Mouse (Mus musculus) T-cell, adult 2 months (primary cell): ENCODE measurements around the gene Rap1gap.

ENCODE experiments used
- DNase-seq: peaks from one replicate; pipeline ENCODE4 v3.0.0; 2022; ENCODE audit warnings: low spot score

Gene Rap1gap

GRCm38 (mm10) chr4:137695300-137695699 lies 30.8 kb downstream of the Rap1gap start:
- no peak for DNase-seq

GRCm38 (mm10) chr4:137695900-137696299 lies 31.4 kb downstream of the Rap1gap start:
- no peak for DNase-seq

- DNase-seq, result no peak
Observed at GRCm38 (mm10) chr4:137697156-137697885, 32.8 kb downstream of the Rap1gap start.

- DNase-seq, result no peak
Observed at GRCm38 (mm10) chr4:137698076-137698985, 33.8 kb downstream of the Rap1gap start.

- DNase-seq, result no peak
Observed at GRCm38 (mm10) chr4:137699264-137700211, 35.0 kb downstream of the Rap1gap start.

- DNase-seq, result no peak
Observed at GRCm38 (mm10) chr4:137700960-137701359, 36.4 kb downstream of the Rap1gap start.

- no peak for DNase-seq
Observed at GRCm38 (mm10) chr4:137703077-137703476, 38.6 kb downstream of the Rap1gap start.

GRCm38 (mm10) chr4:137704561-137704960 lies 40.0 kb downstream of the Rap1gap start:
- DNase-seq, result no peak

GRCm38 (mm10) chr4:137705379-137705778 lies 40.9 kb downstream of the Rap1gap start:
- no peak for DNase-seq

- DNase-seq, result no peak
Observed at GRCm38 (mm10) chr4:137706510-137706909, 42.0 kb downstream of the Rap1gap start.

- DNase-seq, result peak; percentile 76
Observed at GRCm38 (mm10) chr4:137707216-137707990, 42.9 kb downstream of the Rap1gap start.

GRCm38 (mm10) chr4:137712963-137713362 lies 48.4 kb downstream of the Rap1gap start:
- no peak for DNase-seq

GRCm38 (mm10) chr4:137714020-137714624 lies 49.6 kb downstream of the Rap1gap start:
- no peak for DNase-seq

GRCm38 (mm10) chr4:137717005-137717404 lies 52.5 kb downstream of the Rap1gap start:
- DNase-seq, result no peak

GRCm38 (mm10) chr4:137717671-137718070 lies 53.1 kb downstream of the Rap1gap start:
- DNase-seq, result no peak

GRCm38 (mm10) chr4:137719378-137720077 lies 55.0 kb downstream of the Rap1gap start:
- no peak for DNase-seq

- DNase-seq, result no peak
Observed at GRCm38 (mm10) chr4:137721563-137721962, 57.0 kb downstream of the Rap1gap start.

GRCm38 (mm10) chr4:137722230-137722629 lies 57.7 kb downstream of the Rap1gap start:
- DNase-seq, result no peak

- DNase-seq, result peak; percentile 49
Observed at GRCm38 (mm10) chr4:137722692-137723427, 58.3 kb downstream of the Rap1gap start.
